Mouse (Mus musculus) left cerebral cortex, adult 8-10 months (tissue): ENCODE measurements around the gene Nol4l. TPM values are rescaled to one million over a fixed set of nuclear protein-coding genes. Genes with fewer than 3 reads are reported as not detected.

Experiments used
- DNase-seq, 2 experiments: peaks; one replicate each; pipeline ENCODE4 v3.0.0; 2022; ENCODE audit warnings: low spot score in 2 of 2
- total RNA-seq, 4 experiments: library from RNA; stranded (reverse); gene quantifications; 2 replicates each; pipeline ENCODE4 v1.2.4; 2022

Nol4l gene
- total RNA-seq, 4 experiments from 2014 or later = 41.1 to 48.9 (median 45.1) TPM

- no peak for DNase-seq
Measured at GRCm38 (mm10) chr2:153543911-153544730, 14.3 kb upstream of the Nol4l start.

- DNase-seq = no peak
Measured at GRCm38 (mm10) chr2:153542936-153543668, 13.3 kb upstream of the Nol4l start.

- no peak for DNase-seq
Measured at GRCm38 (mm10) chr2:153538898-153539297, 9.1 kb upstream of the Nol4l start.

GRCm38 (mm10) chr2:153533981-153534380, 4.2 kb upstream of the Nol4l start:
- no peak for DNase-seq

GRCm38 (mm10) chr2:153530948-153531347, 1.2 kb upstream of the Nol4l start:
- no peak for DNase-seq

DNA sequence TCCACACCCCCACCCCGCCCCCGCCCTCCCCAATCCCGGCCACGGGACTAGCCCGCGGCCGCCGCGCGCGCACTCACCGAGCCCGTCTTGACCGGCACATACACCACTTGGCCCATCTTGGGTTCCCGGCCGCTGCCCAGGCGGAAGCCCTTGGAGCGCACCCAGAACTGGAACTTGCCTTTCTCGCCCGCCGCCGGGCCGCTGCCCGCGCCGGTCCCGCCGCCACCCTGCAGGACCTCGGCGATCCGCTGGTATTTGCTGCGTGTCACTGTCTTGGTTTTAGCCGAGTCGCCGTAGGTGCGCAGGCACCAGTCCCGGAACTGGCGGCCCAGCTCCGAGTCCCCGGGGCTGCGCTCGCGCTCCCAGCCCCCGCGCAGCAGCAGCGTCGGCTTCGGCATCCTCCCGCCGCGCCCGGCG, 398 bp downstream of the Nol4l start:
- DNase-seq = no peak

- peak in 1 of 2 experiments; percentile 63 for DNase-seq
Measured at GRCm38 (mm10) chr2:153528571-153529364, 1.0 kb downstream of the Nol4l start.

GRCm38 (mm10) chr2:153527580-153528531, 1.9 kb downstream of the Nol4l start:
- DNase-seq = no peak

DNA sequence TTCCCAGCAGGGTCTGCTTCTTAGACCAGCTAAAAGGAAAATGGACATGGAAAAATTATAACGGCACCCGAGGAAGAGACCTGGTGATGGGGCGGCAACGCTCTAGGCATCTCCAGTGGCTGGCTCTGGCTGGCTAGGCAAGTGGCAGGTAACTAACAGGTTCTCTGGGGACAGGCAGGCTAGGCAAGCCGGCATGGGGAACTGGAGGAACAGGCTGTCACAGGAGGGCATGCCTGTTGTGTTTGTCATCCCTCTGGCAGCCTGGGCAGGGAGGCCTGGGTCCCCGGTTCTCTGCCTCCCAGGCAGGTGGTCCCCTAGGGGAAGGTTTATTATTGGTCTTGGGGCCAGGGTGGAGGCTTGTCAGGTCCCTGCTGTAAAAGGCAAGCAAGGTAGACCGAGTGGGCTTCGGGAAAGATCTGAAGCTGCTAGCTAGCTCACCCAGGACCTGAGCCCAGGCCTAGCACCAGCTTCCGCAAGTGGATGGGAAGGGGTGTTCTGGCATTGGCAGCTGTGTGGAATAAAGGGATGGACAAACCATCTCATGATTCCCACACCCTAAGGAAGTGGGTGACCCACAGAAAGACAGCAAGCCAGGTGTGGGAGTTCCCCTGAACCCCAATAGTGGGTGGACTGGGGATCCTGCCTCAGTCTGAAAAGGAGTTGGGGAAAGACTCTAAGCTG, 2.8 kb downstream of the Nol4l start:
- no peak for DNase-seq

GRCm38 (mm10) chr2:153525906-153526311, 3.9 kb downstream of the Nol4l start:
- no peak for DNase-seq

GRCm38 (mm10) chr2:153524727-153525126, 5.0 kb downstream of the Nol4l start:
- DNase-seq = no peak

GRCm38 (mm10) chr2:153523656-153524055, 6.1 kb downstream of the Nol4l start:
- DNase-seq = no peak

DNA sequence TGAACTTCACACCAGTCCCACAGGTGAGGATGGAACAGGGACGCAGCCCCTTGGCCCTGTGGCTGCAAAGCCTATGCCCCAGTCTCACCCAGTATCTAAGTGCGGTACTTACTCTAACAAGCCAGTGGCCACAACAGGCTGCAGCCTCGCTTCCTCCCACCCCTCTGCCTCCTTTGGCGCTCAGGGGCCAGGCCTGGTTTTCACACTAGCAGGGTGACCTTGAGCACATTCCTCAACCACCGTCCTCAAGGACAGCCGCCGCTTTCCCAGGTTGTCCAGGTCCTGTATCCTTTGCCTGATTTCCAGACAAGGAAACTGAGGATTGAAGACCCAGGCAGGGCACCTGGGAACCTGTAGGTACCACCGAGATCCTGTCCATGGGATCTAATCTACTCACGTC, 6.6 kb downstream of the Nol4l start:
- no peak for DNase-seq

DNA sequence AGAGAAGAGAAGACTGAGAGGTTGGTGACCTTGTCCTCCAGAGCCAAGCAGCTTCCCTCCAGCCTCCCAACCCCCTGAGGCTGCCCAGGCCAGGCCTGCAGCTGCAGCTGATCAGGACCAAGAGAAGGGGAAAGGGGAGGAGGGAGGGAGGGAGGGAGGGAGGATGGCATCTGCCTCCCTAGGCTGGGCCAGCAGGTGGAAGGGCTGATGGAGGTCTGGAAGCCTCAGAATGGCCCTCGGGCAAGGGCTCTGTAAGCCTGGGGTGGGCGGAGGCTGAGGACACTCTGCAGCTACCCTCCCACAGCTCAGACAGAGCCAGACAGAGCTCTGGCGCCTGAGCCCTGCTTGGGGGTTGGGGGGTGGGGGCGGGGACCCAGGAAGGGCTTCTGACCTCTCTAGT, 7.5 kb downstream of the Nol4l start:
- no peak for DNase-seq

- no peak for DNase-seq
Measured at GRCm38 (mm10) chr2:153520057-153520456, 9.7 kb downstream of the Nol4l start.

GRCm38 (mm10) chr2:153516961-153517360, 12.8 kb downstream of the Nol4l start:
- DNase-seq = no peak

- no peak for DNase-seq
Measured at GRCm38 (mm10) chr2:153515582-153515981, 14.2 kb downstream of the Nol4l start.

DNA sequence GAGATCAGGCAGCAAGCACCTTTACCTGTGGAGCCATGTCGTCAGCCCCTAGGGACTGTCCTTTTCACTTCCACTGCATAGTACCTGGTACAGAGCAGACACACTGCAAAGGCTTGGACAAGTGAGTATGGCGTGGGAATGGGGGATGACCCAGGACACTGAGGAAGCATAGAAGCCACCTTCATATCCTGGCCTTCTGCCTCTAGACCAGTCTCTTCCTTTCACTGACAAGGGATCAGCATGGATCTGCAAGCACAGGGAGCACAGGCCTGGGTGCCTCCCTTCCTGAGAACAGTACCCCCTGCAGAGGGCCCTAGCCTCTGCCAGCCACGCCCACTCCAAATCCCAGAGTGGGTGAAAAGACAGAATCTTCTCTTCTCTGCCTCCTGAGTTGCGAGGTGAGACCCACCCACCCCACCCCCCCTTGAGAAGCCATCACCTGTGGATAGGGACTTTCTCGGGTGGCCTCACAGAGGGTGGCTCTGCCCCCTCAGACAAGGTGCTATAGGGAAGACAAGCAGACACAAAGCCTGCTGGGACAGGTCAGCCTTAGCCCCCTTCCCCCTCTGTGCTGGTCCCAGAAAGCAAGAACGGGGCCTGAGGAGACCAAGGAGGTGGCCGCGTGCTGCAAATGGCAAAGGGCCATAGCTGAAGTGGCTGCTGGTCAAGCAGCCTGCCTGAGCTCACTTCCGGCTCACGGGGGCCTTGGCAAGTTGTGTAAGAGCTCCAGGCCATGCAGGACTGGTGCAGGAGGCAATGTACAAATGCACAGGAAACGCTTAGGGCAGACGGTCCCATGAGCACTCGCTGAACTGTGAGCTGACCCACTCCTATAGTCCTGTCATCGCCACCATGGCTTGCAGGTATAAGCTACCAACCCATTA, 15.0 kb downstream of the Nol4l start:
- no peak for DNase-seq

DNA sequence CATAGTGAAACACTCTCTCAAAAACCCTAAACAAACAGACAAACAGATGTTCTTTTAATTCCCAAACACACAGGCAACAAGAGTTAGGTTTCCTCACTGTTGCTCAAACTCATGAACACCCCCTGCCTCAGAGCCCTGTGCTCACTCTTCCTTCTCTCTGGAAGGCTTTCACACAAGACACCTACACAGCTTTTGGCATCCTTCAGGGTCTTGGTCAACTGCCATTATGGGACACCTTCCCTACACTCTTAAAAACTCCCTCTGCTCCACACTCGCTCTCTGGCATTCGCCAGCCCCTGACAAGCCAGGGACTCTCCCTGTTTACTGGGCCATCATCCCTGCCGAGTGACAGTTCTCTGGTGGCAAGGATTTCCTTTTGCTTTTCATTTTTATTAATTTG, 15.8 kb downstream of the Nol4l start:
- no peak for DNase-seq
